Mouse (Mus musculus): Measurements from ENCODE around the gene Rpl35a.

GRCm38 (mm10) chr16:33072871-33073557 is 16.8 kb downstream of the Rpl35a start:
- TF ChIP-seq CTCF (IDR thresholded peaks at IDR 0.05; ENCODE audit: low read depth) (no peak), EP300 (IDR thresholded peaks at IDR 0.05; ENCODE audit: low read depth) (no peak)
